Mouse (Mus musculus) E14TG2a.4 (cell line): Measurements from ENCODE around the gene Gnb1l.
"Not testable (repeated sequence)": the region's sequence is repeated elsewhere in the genome, so short reads cannot be mapped to it uniquely, and the experiment has no call there.

Experiments used
- H3K27me3 ChIP-seq: 2 replicates; pipeline ENCODE4 v1.6.1; 2014; ENCODE audit warnings: low read length, control low read depth; ENCODE audit not compliant: insufficient read depth
- H3K36me3 ChIP-seq: 2 replicates; pipeline ENCODE4 v1.6.1; 2014; ENCODE audit warnings: low read length, control low read depth; ENCODE audit not compliant: insufficient read depth
- H3K4me1 ChIP-seq: replicated peaks from 2 replicates; pipeline ENCODE4 v1.6.1; 2014; ENCODE audit warnings: low read depth, low read length, control low read depth
- H3K4me3 ChIP-seq: replicated peaks from 2 replicates; pipeline ENCODE4 v1.5.1; 2014; ENCODE audit warnings: mild to moderate bottlenecking, low read length
- H3K9me3 ChIP-seq: 2 replicates; pipeline ENCODE4 v1.6.1; 2014; ENCODE audit warnings: low read length, control low read depth
- CTCF ChIP-seq: conservative IDR thresholded peaks from 2 replicates; pipeline ENCODE4 v1.5.1; 2014; ENCODE audit warnings: low read length
- NANOG ChIP-seq: IDR thresholded peaks from 2 replicates; pipeline ENCODE4 v1.6.1; 2014; ENCODE audit warnings: borderline replicate concordance, low read length, mixed read lengths
- POU5F1 ChIP-seq: IDR thresholded peaks from 2 replicates; pipeline ENCODE4 v1.6.1; 2014; ENCODE audit warnings: low read length, borderline replicate concordance

Gene Gnb1l

DNA sequence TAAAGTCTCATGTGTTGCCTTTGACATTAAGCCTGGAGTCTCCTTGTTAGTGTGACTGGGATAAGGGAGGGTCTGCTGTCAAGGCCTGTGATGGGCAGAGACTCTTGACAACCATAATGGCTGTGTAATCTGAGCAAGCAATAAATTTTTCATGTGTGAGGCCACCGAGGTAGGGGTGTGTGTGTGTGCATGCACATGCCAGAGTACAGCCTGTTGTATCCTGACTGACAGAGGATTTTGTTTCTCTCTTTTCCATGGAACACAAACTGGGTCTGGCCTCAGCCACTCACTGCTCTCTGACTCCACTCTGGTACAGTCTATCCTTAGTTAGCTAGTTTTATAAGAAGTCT is 8.7 kb downstream of the Gnb1l start:
- Histone ChIP-seq H3K4me3 (no peak overlapping the region), H3K9me3 (no peaks in the 10 kb centered on the region), H3K27me3 (no peaks in the 10 kb centered on the region), H3K36me3 (peaks cover 37% of the 10 kb centered on the region), H3K4me1 (peaks cover 14% of the 10 kb centered on the region)
- TF ChIP-seq POU5F1 = no peak
- no peak for TF ChIP-seq CTCF
- TF ChIP-seq NANOG = no peak

DNA sequence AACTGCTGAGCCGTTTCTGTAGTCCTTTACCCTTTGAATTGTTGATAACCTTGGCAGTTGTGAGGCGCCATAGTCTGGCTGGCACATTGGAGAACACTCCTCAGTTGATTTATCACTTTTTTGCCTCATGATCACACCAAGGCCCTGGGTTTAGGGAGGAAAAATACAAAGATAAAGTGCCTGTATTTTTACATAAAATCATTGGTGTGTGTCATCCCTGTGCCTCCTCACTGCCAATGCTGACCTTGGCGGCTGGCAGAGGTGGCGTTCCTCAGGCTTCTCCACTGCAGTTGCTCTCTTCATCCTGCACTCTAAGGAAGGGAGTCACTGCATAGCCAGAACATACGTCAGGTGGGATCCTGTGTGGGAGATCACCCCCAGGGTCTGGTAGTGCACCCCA is 13.2 kb downstream of the Gnb1l start:
- H3K4me1 ChIP-seq = peaks cover 12% of the 10 kb centered on the region
- H3K27me3 ChIP-seq = no peaks in the 10 kb centered on the region
- no peaks in the 10 kb centered on the region for H3K9me3 ChIP-seq
- peaks cover 11% of the 10 kb centered on the region; the same call in 1 of the 2 replicates for H3K36me3 ChIP-seq
- TF ChIP-seq POU5F1 (no peak), CTCF (no peak), NANOG (no peak)
- H3K4me3 ChIP-seq = no peak overlapping the region

DNA sequence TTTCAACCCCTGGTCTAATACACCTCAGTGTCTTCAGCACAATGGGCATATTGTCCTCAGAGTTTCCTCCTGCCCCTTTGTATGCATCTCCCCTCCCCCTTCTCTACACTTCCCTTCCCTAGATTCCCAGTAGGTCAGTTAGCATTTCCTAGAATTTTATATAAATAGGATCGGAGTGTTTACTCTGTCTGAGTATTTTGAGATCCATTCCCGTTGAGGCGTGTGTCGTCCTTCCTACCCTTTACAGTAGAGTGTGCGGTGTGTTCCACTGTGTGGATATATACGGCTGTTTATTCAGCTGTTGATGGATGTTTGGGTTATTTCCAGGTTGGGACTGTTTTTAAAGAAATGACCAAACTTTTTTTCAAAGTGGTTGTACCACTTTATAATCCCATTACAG is 15.0 kb downstream of the Gnb1l start:
- H3K4me1 ChIP-seq = peaks cover 12% of the 10 kb centered on the region
- TF ChIP-seq CTCF (no peak), POU5F1 (no peak), NANOG (no peak)

DNA sequence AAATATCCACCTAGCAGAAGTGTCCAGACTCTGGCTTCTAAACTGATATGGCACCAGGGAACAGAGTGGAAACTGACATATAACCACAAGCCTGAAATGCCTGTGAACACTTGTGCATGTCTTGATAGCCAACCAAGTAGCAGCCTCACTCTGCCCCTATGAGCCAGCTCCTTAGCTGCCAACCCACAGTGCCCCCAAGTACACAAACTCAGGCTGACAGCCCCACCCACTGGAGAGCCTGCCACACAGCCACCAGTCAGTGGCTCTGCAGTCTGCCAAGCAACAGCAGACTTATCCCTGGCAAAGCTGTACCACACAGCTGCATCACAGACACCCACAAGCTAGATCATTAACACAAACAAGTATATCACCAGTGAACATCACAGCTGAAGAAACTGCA is 19.6 kb downstream of the Gnb1l start:
- no peak for TF ChIP-seq POU5F1
- no peaks in the 10 kb centered on the region for H3K36me3 ChIP-seq
- H3K4me3 ChIP-seq = no peak overlapping the region
- no peaks in the 10 kb centered on the region for H3K9me3 ChIP-seq
- no peaks in the 10 kb centered on the region for H3K4me1 ChIP-seq
- H3K27me3 ChIP-seq = no peaks in the 10 kb centered on the region

More for the DNA sequence above, 15.0 kb downstream of the Gnb1l start:
- Histone ChIP-seq H3K4me3 (no peak overlapping the region), H3K27me3 (no peaks in the 10 kb centered on the region), H3K36me3 (peaks cover 9% of the 10 kb centered on the region; the same call in 1 of the 2 replicates), H3K9me3 (no peaks in the 10 kb centered on the region)

GRCm38 (mm10) chr16:18523563-18524245 is 25.2 kb downstream of the Gnb1l start:
- TF ChIP-seq CTCF (no peak), POU5F1 (no peak), NANOG (no peak)
- H3K9me3 ChIP-seq = no peaks in the 10 kb centered on the region

GRCm38 (mm10) chr16:18528656-18529055 is 30.1 kb downstream of the Gnb1l start:
- no peak overlapping the region for H3K4me3 ChIP-seq
- H3K4me1 ChIP-seq = no peaks in the 10 kb centered on the region
- no peak for TF ChIP-seq POU5F1
- TF ChIP-seq CTCF = no peak
- no peak for TF ChIP-seq NANOG
- H3K36me3 ChIP-seq = no peaks in the 10 kb centered on the region; the same call in 1 of the 2 replicates
- no peaks in the 10 kb centered on the region for H3K27me3 ChIP-seq
- H3K9me3 ChIP-seq = 0 out of 2 replicates have a peak, but pooled peaks cover 5% of the 10 kb centered on the region

More at GRCm38 (mm10) chr16:18523563-18524245, 25.2 kb downstream of the Gnb1l start:
- Histone ChIP-seq H3K4me1 (no peaks in the 10 kb centered on the region), H3K4me3 (no peak overlapping the region), H3K27me3 (no peaks in the 10 kb centered on the region), H3K36me3 (no peaks in the 10 kb centered on the region; the same call in 1 of the 2 replicates)

GRCm38 (mm10) chr16:18533061-18533460 is 34.5 kb downstream of the Gnb1l start:
- not testable (repeated sequence) for H3K27me3 ChIP-seq, H3K9me3 ChIP-seq, H3K4me1 ChIP-seq, H3K4me3 ChIP-seq, H3K36me3 ChIP-seq

- Histone ChIP-seq H3K4me1 (peaks cover 14% of the 10 kb centered on the region), H3K27me3 (no peaks in the 10 kb centered on the region), H3K36me3 (peaks cover 12% of the 10 kb centered on the region), H3K9me3 (no peaks in the 10 kb centered on the region), H3K4me3 (no peak overlapping the region)
- TF ChIP-seq POU5F1 (no peak), CTCF (no peak), NANOG (no peak)
These were observed 39.0 kb downstream of the Gnb1l start for GRCm38 (mm10) chr16:18537407-18537990.

GRCm38 (mm10) chr16:18539281-18539680 is 40.8 kb downstream of the Gnb1l start:
- Histone ChIP-seq H3K36me3 (peaks cover 27% of the 10 kb centered on the region), H3K4me1 (peaks cover 14% of the 10 kb centered on the region), H3K27me3 (no peaks in the 10 kb centered on the region), H3K9me3 (no peaks in the 10 kb centered on the region), H3K4me3 (no peak overlapping the region)
- TF ChIP-seq NANOG = no peak
- TF ChIP-seq CTCF = no peak
- no peak for TF ChIP-seq POU5F1
